Mouse (Mus musculus) right cerebral cortex, postnatal 25 days (tissue): ENCODE data around the gene Xrcc1.
A peak's percentile ranks its signal among the peaks of the same experiment; 100 is the strongest.

Experiments
- DNase-seq: peaks from one replicate; pipeline ENCODE4 v3.0.0; 2022

Gene Xrcc1

GRCm38 (mm10) chr7:24529580-24529979 is 16.5 kb upstream of the Xrcc1 start:
- no peak for DNase-seq

- peak; percentile 99 for DNase-seq
Observed at GRCm38 (mm10) chr7:24530062-24530931, 15.8 kb upstream of the Xrcc1 start, which contains the start of gene Irgq. Gene Irgq, plus strand, starts transcription at chr7:24530689.

- DNase-seq = peak; percentile 82
Observed at GRCm38 (mm10) chr7:24531211-24531971, 14.7 kb upstream of the Xrcc1 start.

- DNase-seq = no peak
Observed at GRCm38 (mm10) chr7:24533031-24533571, 13.0 kb upstream of the Xrcc1 start.

GRCm38 (mm10) chr7:24533806-24534205 is 12.3 kb upstream of the Xrcc1 start:
- no peak for DNase-seq

GRCm38 (mm10) chr7:24534301-24534700 is 11.8 kb upstream of the Xrcc1 start:
- DNase-seq = no peak

GRCm38 (mm10) chr7:24537081-24537480 is 9.0 kb upstream of the Xrcc1 start:
- no peak for DNase-seq

GRCm38 (mm10) chr7:24537591-24537990 is 8.5 kb upstream of the Xrcc1 start:
- no peak for DNase-seq

GRCm38 (mm10) chr7:24538154-24538553 is 7.9 kb upstream of the Xrcc1 start:
- DNase-seq = peak; percentile 45

- DNase-seq = no peak
Observed at GRCm38 (mm10) chr7:24538701-24539100, 7.4 kb upstream of the Xrcc1 start.

GRCm38 (mm10) chr7:24539686-24540085 is 6.4 kb upstream of the Xrcc1 start:
- no peak for DNase-seq

GRCm38 (mm10) chr7:24544506-24544905 is 1.6 kb upstream of the Xrcc1 start:
- DNase-seq = no peak

GRCm38 (mm10) chr7:24546634-24547389 is 723 bp downstream of the Xrcc1 start:
- DNase-seq = peak; percentile 99

GRCm38 (mm10) chr7:24547534-24548036 is 1.5 kb downstream of the Xrcc1 start:
- no peak for DNase-seq

GRCm38 (mm10) chr7:24551985-24552759 is 6.1 kb downstream of the Xrcc1 start:
- DNase-seq = no peak

- no peak for DNase-seq
Observed at GRCm38 (mm10) chr7:24555786-24556185, 9.7 kb downstream of the Xrcc1 start.

- no peak for DNase-seq
Observed at GRCm38 (mm10) chr7:24561450-24561849, 15.4 kb downstream of the Xrcc1 start.

GRCm38 (mm10) chr7:24563191-24563836 is 17.2 kb downstream of the Xrcc1 start:
- DNase-seq = no peak

- no peak for DNase-seq
Observed at GRCm38 (mm10) chr7:24563837-24564206, 17.7 kb downstream of the Xrcc1 start.

- DNase-seq = peak; percentile 49
Observed at GRCm38 (mm10) chr7:24564607-24565265, 18.6 kb downstream of the Xrcc1 start.

GRCm38 (mm10) chr7:24565627-24566026 is 19.5 kb downstream of the Xrcc1 start:
- DNase-seq = no peak
